Mouse (Mus musculus) olfactory bulb, adult 2 months (tissue): ENCODE measurements at regions not wholly inside any gene's neighbourhood (a gene's known extent, or its start where the extent isn't known, plus 50 kb on each side); places are given as distances from the start of the nearest gene placed in this dataset.

ENCODE experiments used
- CTCF ChIP-seq: fragments of 200-500 bp; IDR thresholded peaks from 2 replicates; pipeline ENCODE4 v1.5.1; 2012; ENCODE audit warnings: low read depth, mild to moderate bottlenecking, low read length, moderate library complexity; ENCODE audit not compliant: insufficient read depth
- POLR2A ChIP-seq: fragments of 200-500 bp; IDR thresholded peaks from 2 replicates; pipeline ENCODE4 v1.6.1; 2012; ENCODE audit warnings: mild to moderate bottlenecking, low read depth, low read length, moderate library complexity; ENCODE audit not compliant: insufficient read depth

GRCm38 (mm10) chr7:136121406-136121805, 405.2 kb upstream of the Mki67 start:
- TF ChIP-seq CTCF, result no peak
- TF ChIP-seq POLR2A, result no peak
